Mouse (Mus musculus) forebrain, postnatal 0 days (tissue): ENCODE results near the gene Eif5. TPM values are rescaled to one million over a fixed set of nuclear protein-coding genes. Genes with fewer than 3 reads are reported as not detected.

Experiments used
- ATAC-seq: fragments of 200-750 bp; cut with Nextera tagmentation; 2 replicates; pipeline ENCODE4 v1.8.0; 2017; ENCODE audit warnings: mild to moderate bottlenecking, moderate library complexity
- DNase-seq: peaks from one replicate; pipeline ENCODE4 v3.0.0-alpha.2; 2015
- H3K27ac ChIP-seq: fragments of 300-500 bp; sonication (generic); 2 replicates; pipeline ENCODE4 v1.5.1; 2014; ENCODE audit warnings: low read depth, mild to moderate bottlenecking, antibody characterized with exemption, low read length, moderate library complexity, mixed read lengths
- H3K27me3 ChIP-seq: fragments of 300-500 bp; sonication (generic); 2 replicates; pipeline ENCODE4 v1.6.1; 2014; ENCODE audit warnings: mild to moderate bottlenecking, low read length, mixed read lengths; ENCODE audit not compliant: insufficient read depth
- H3K36me3 ChIP-seq: fragments of 300-500 bp; sonication (generic); 2 replicates; pipeline ENCODE4 v1.6.1; 2014; ENCODE audit warnings: mild to moderate bottlenecking, moderate library complexity; ENCODE audit not compliant: insufficient read depth
- H3K4me1 ChIP-seq: fragments of 300-500 bp; sonication (generic); 2 replicates; pipeline ENCODE4 v1.6.1; 2014; ENCODE audit warnings: antibody characterized with exemption; ENCODE audit not compliant: insufficient read depth
- H3K4me2 ChIP-seq: fragments of 300-500 bp; sonication (generic); 2 replicates; pipeline ENCODE4 v1.6.1; 2014; ENCODE audit warnings: low read depth, mild to moderate bottlenecking, moderate library complexity
- H3K4me3 ChIP-seq: fragments of 300-500 bp; sonication (generic); 2 replicates; pipeline ENCODE4 v1.5.1; 2014; ENCODE audit warnings: low read depth, low read length, mixed read lengths
- H3K9ac ChIP-seq: fragments of 300-500 bp; sonication (generic); 2 replicates; pipeline ENCODE4 v1.6.1; 2014; ENCODE audit warnings: mild to moderate bottlenecking
- H3K9me3 ChIP-seq: fragments of 300-500 bp; sonication (generic); 2 replicates; pipeline ENCODE4 v1.6.1; 2016; ENCODE audit warnings: low read length
- CTCF ChIP-seq: sonication (generic); IDR thresholded peaks from 2 replicates; pipeline ENCODE4 v1.5.1; 2016; ENCODE audit warnings: antibody characterized with exemption, control low read depth, low read depth
- WGBS: fragments of 180-500 bp; shearing (Covaris S2); extraction: QIAGEN DNeasy Blood & Tissue Kit; methylation state at CpG from one replicate; pipeline ENCODE4 v1.1.7; 2014; 5-methylcytosine and 5-hydroxymethylcytosine counted together
- polyA plus RNA-seq: library from polyadenylated mRNA; unstranded; fragments of >200 nt; fragmentation: Nextera tagmentation; extraction: Ambion mirVana; gene quantifications from 2 replicates; pipeline ENCODE4 v1.2.1, GENCODE M21; 2015
- total RNA-seq: library from RNA; depleted of rRNA; stranded (reverse); fragments of >200 nt; gene quantifications from 2 replicates; pipeline ENCODE4 v1.2.3, GENCODE M21; 2014

Gene Eif5
- total and polyA plus RNA-seq, 2 experiments from 2014 or later: 366 to 648 TPM

DNA sequence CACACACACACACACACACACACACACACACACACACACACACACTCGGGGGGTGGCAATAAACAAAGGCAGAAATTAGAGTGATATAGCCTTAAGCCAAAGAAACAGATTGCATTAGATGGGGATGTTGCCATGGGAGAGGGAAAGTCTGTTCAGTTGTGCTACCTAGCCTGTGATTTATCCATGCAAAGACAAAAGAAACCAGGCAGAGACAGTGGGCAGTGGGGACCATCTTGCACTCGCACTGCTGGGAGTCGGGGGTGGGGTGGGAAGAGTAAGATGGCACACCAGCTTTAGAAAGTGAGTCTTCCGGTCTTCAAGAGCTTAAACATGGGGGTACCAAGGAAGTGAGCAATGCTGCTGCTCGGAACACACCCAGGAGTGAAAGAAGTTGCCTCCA lies 22.5 kb downstream of the Eif5 start:
- DNase-seq (peak; percentile 51), ATAC-seq (peak; percentile 68)
- TF ChIP-seq CTCF: no peak
- no peak overlapping the region; the same call in 1 of the 2 replicates for H3K9ac ChIP-seq
- H3K27me3 ChIP-seq: no peaks in the 10 kb centered on the region
- H3K4me3 ChIP-seq: no peak overlapping the region
- 62% methylated on average over 5 of the region's 5 CpGs for WGBS
- H3K4me2 ChIP-seq: peak overlapping the region; percentile 39
- peaks cover 3% of the 10 kb centered on the region; the same call in 1 of the 2 replicates for H3K4me1 ChIP-seq
- peak overlapping the region; percentile 71 for H3K27ac ChIP-seq
- H3K36me3 ChIP-seq: no peaks in the 10 kb centered on the region
- no peaks in the 10 kb centered on the region for H3K9me3 ChIP-seq

DNA sequence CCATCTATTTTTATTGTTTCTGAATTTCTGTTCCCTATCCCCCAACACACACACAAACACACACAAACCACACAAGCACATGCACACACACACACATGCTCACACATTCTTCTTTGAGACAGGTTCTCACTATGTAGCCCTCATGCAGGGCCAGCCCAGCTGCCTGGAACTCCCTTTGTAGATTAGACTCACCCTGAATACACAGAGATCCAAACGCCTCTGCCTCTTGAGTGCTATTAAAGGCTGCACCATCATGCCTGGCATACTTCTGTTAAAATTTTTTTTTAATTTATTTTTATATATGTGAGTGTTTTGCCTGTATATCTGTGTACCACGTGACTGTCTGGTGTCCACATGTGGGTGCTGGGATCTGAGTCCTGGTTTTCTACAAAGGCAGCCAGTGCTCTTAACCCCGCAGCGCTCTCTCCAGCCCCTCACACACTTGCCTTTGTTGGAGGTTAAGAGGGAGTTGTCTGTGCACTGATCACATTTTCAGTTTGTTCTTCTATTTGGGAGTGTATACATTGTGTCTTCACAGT lies 24.5 kb downstream of the Eif5 start:
- ATAC-seq: no peak
- H3K27ac ChIP-seq: no peak overlapping the region
- no peaks in the 10 kb centered on the region for H3K9me3 ChIP-seq
- DNase-seq: no peak
- no peak overlapping the region for H3K4me3 ChIP-seq
- 37% methylated on average over 4 of the region's 4 CpGs for WGBS
- H3K4me2 ChIP-seq: no peak overlapping the region
- H3K4me1 ChIP-seq: peaks cover 3% of the 10 kb centered on the region; the same call in 1 of the 2 replicates
- no peak overlapping the region for H3K9ac ChIP-seq
- no peaks in the 10 kb centered on the region for H3K27me3 ChIP-seq
- no peak for TF ChIP-seq CTCF
- H3K36me3 ChIP-seq: no peaks in the 10 kb centered on the region

DNA sequence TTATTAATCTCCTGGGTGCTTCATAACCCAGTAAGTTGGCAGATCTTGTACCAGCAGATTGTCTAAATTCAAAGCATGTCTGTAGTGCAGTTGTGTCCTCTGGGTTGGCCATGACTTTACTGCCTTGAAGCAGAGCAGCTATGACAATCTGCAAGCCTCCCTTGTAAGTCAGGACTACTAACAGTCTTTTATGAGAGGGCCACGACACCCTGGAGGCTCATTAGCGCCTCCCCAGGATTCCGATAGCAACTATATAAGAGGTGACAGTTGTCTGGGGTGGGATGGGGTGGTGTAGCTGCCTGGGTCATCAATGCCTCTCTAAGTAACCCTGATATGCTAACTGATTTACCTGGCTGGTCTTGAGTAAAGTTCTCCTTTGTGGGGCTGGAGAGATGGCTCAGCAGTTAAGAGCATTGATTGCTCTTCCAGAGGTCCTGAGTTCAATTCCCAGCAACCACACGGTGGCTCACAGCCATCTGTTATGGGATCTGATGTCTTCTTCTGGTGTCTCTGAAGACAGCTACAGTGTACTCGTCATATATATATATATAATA lies 25.3 kb downstream of the Eif5 start:
- Histone ChIP-seq H3K4me3 (no peak overlapping the region), H3K27me3 (no peaks in the 10 kb centered on the region), H3K9ac (no peak overlapping the region), H3K36me3 (no peaks in the 10 kb centered on the region), H3K4me2 (no peak overlapping the region), H3K27ac (no peak overlapping the region), H3K9me3 (no peaks in the 10 kb centered on the region), H3K4me1 (peaks cover 3% of the 10 kb centered on the region; the same call in 1 of the 2 replicates)
- TF ChIP-seq CTCF: no peak
- no peak for ATAC-seq
- no peak for DNase-seq
- WGBS: 50% methylated on average over 5 of the region's 5 CpGs

DNA sequence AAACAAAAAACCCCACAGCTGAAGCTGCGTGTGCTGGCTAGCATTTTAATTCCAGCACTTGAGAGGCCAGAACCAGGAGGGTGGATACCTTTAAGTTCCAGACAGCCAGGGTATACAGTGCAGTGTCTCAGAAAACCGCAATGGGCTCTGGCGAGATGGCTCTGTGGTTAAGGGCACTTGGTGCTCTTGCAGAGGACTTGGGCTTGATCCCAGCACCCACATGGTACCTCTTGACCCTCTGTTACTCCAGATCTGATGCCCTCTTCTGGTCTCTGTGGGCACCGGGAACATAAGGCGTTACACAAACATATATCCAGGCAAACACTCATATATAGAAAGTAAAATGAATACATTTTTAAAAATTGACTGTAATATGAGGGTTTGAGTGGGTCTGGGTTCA lies 27.5 kb downstream of the Eif5 start:
- WGBS: 80% methylated on average over 5 of the region's 5 CpGs
- H3K27ac ChIP-seq: no peak overlapping the region
- H3K4me3 ChIP-seq: no peak overlapping the region
- H3K4me2 ChIP-seq: no peak overlapping the region
- no peaks in the 10 kb centered on the region for H3K27me3 ChIP-seq
- ATAC-seq: no peak
- DNase-seq: no peak
- no peaks in the 10 kb centered on the region for H3K9me3 ChIP-seq
- TF ChIP-seq CTCF: no peak
- H3K4me1 ChIP-seq: peaks cover 2% of the 10 kb centered on the region; the same call in 1 of the 2 replicates
- no peak overlapping the region for H3K9ac ChIP-seq
- no peaks in the 10 kb centered on the region for H3K36me3 ChIP-seq

DNA sequence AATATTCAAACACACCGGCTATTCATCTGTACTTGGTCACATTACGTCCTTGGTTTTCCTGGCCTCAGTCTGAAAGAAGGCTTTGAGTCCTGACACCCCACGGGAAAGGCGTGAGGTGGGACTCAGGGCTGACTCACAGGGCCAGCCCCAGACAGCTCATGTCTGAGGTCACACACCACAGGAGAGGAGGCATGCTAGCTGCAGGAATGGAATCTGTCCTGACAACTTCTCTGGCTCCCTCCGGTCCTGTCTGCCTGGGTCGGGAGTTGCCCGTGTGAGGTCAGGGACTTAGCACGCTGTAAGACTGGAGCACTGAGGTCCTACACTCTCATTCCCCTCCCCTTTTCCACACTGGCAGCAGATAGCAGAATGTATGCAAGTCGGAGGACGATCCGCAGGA lies 31.0 kb downstream of the Eif5 start:
- no peak overlapping the region for H3K4me2 ChIP-seq
- no peak overlapping the region for H3K4me3 ChIP-seq
- no peaks in the 10 kb centered on the region for H3K9me3 ChIP-seq
- no peak overlapping the region for H3K9ac ChIP-seq
- 69% methylated on average over 11 of the region's 11 CpGs for WGBS
- H3K36me3 ChIP-seq: no peaks in the 10 kb centered on the region
- no peak for ATAC-seq
- no peak for TF ChIP-seq CTCF
- H3K27ac ChIP-seq: no peak overlapping the region
- H3K27me3 ChIP-seq: no peaks in the 10 kb centered on the region
- H3K4me1 ChIP-seq: peaks cover 13% of the 10 kb centered on the region; the same call in 1 of the 2 replicates
- no peak for DNase-seq

DNA sequence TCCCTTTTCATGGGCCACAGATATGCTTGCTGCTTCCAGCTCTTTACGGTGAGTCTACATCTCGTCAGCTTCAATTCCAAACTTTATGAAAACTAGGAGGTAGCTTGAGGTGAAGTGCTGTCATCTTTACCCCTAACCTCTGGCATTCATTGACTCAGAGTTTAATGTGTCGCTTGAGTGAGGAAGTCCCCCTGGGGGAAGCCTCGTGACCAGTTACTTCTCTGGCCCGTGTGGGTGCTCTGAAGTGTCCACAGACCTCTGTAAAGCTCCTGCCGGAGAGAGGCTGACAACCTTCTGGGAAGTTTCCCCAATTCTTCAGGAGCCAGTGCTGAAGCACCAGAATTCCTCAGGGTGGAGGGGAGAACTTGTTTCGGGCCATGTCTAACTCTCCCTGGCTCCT lies 34.6 kb downstream of the Eif5 start:
- TF ChIP-seq CTCF: no peak
- no peak overlapping the region for H3K4me3 ChIP-seq
- WGBS: 83% methylated on average over 7 of the region's 7 CpGs

DNA sequence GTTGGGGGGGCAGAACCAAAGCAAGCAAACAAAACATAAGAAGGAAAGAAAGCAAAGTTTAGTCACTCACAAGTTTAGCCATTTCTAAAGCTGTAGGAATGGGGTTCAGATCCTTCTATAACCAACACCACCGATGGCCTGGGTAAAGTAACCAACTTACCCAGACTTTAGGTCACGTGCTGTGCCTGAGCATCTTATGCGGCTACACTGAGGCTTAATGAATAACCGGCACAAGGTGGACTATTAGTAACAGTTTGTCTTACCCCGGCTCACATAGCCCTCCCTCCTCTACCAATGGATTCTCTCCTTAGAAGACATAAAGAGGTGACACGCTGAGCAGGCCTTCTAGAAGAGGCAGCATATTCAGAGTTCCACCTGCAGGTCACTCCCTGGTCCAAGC lies 35.5 kb downstream of the Eif5 start:
- ATAC-seq (no peak), DNase-seq (no peak)
- Histone ChIP-seq H3K4me1 (peaks cover 21% of the 10 kb centered on the region), H3K36me3 (no peaks in the 10 kb centered on the region), H3K9me3 (no peaks in the 10 kb centered on the region), H3K9ac (peak overlapping the region; percentile 98), H3K27ac (peak overlapping the region; percentile 99; the same call in 1 of the 2 replicates), H3K4me3 (peak overlapping the region; percentile 98), H3K4me2 (peak overlapping the region; percentile 83), H3K27me3 (no peaks in the 10 kb centered on the region)
- TF ChIP-seq CTCF: no peak
- 35% methylated on average over 6 of the region's 6 CpGs for WGBS

More for the DNA sequence above, 34.6 kb downstream of the Eif5 start:
- DNase-seq (no peak), ATAC-seq (no peak)
- Histone ChIP-seq H3K4me2 (no peak overlapping the region), H3K9me3 (no peaks in the 10 kb centered on the region), H3K9ac (no peak overlapping the region), H3K27me3 (no peaks in the 10 kb centered on the region), H3K4me1 (peaks cover 21% of the 10 kb centered on the region), H3K27ac (no peak overlapping the region), H3K36me3 (no peaks in the 10 kb centered on the region)
